In genomic region chr1:152037589-152037988, GRCm38 (mm10) we compare ENCODE assay signal across 12 mouse cellular contexts.
"Had no signal": no experiment of that assay in that cellular context is flagged by ENCODE, and none has a peak within 500 bp of the region (broad histone marks: within the 10 kb centered on the region; RNA-seq: fewer than 3 reads in every experiment).

No protein-coding gene starts in this region.

- H3K4me3 ChIP-seq: kidney, embryonic 15.5 days; limb, embryonic 15.5 days; midbrain, embryonic 15.5 days; neural tube, embryonic 13.5 days had no signal

- H3K9me3 ChIP-seq: kidney, embryonic 15.5 days; limb, embryonic 15.5 days; midbrain, embryonic 15.5 days; neural tube, embryonic 13.5 days had no signal

- H3K27me3 ChIP-seq: kidney, embryonic 15.5 days; limb, embryonic 15.5 days; midbrain, embryonic 15.5 days; neural tube, embryonic 13.5 days had no signal

- H3K27ac ChIP-seq: kidney, embryonic 15.5 days; limb, embryonic 15.5 days; liver, embryonic 14.5 days; midbrain, embryonic 15.5 days; neural tube, embryonic 13.5 days had no signal

- H3K9ac ChIP-seq: kidney, embryonic 15.5 days; limb, embryonic 15.5 days; liver, embryonic 14.5 days; lung, embryonic 14.5 days; midbrain, embryonic 15.5 days; neural tube, embryonic 13.5 days had no signal

- ATAC-seq: midbrain, embryonic 15.5 days had no signal

- H3K36me3 ChIP-seq: kidney, embryonic 15.5 days; limb, embryonic 15.5 days; midbrain, embryonic 15.5 days had no signal

- DNase-seq: lung, embryonic 14.5 days; lung, postnatal 10 days; lung, postnatal 4 days; retina, postnatal 1 day; right cerebral cortex, postnatal 4 days; spleen, adult 18-20 months had no signal

- H3K4me2 ChIP-seq: kidney, embryonic 15.5 days; limb, embryonic 15.5 days; lung, embryonic 14.5 days; midbrain, embryonic 11.5 days; midbrain, embryonic 15.5 days; neural tube, embryonic 13.5 days had no signal
